Mouse (Mus musculus): Measurements from ENCODE around the gene Foxp4. TPM values are rescaled to one million over a fixed set of nuclear protein-coding genes. Genes with fewer than 3 reads are reported as not detected.

Foxp4 gene
- polyA plus RNA-seq, 1 experiment: 32.4 TPM

GRCm38 (mm10) chr17:47942008-47942407 is 17.6 kb upstream of the Foxp4 start:
- TF ChIP-seq FOSL1 (IDR thresholded peaks at IDR 0.05; ENCODE audit: insufficient read depth, low read length, poor library complexity, severe bottlenecking) (no peak), MYOG (IDR thresholded peaks at IDR 0.05; ENCODE audit: control insufficient read depth, extremely low read depth, insufficient read length) (no peak), MAX (IDR thresholded peaks at IDR 0.05) (no peak), CEBPB (IDR thresholded peaks at IDR 0.05; ENCODE audit: low read depth) (no peak), USF1 (IDR thresholded peaks at IDR 0.05; ENCODE audit: low read depth) (no peak), MYOD1 (IDR thresholded peaks at IDR 0.05; ENCODE audit: control insufficient read depth, insufficient read length, low read depth) (no peak), CTCF (IDR thresholded peaks at IDR 0.05; ENCODE audit: control insufficient read depth, insufficient read depth, insufficient read length) (no peak)

GRCm38 (mm10) chr17:47938839-47939238 is 14.4 kb upstream of the Foxp4 start:
- Histone ChIP-seq H3K79me2 (ENCODE audit: control insufficient read depth, insufficient read depth) (no peaks in the 10 kb centered on the region), H3K79me3 (ENCODE audit: low read depth) (no peaks in the 10 kb centered on the region), H3K4me3 (ENCODE audit: insufficient read depth, poor library complexity, severe bottlenecking) (no peak overlapping the region), H3ac (ENCODE audit: control insufficient read depth, insufficient read length, low read depth) (no peak overlapping the region), H3K36me3 (ENCODE audit: control insufficient read depth, insufficient read depth) (no peaks in the 10 kb centered on the region), H3K27me3 (ENCODE audit: control insufficient read depth, insufficient read depth, insufficient read length) (no peaks in the 10 kb centered on the region)
- TF ChIP-seq MAX (IDR thresholded peaks at IDR 0.05): no peak
- no peak for TF ChIP-seq CEBPB (IDR thresholded peaks at IDR 0.05; ENCODE audit: low read depth)

More at GRCm38 (mm10) chr17:47942008-47942407, 17.6 kb upstream of the Foxp4 start:
- Histone ChIP-seq H3K79me2 (ENCODE audit: control insufficient read depth, insufficient read depth) (no peaks in the 10 kb centered on the region), H3K79me3 (ENCODE audit: low read depth) (no peaks in the 10 kb centered on the region), H3K36me3 (ENCODE audit: control insufficient read depth, insufficient read depth) (no peaks in the 10 kb centered on the region), H3K4me3 (ENCODE audit: insufficient read depth, poor library complexity, severe bottlenecking) (no peak overlapping the region), H3ac (ENCODE audit: control insufficient read depth, insufficient read length, low read depth) (no peak overlapping the region), H3K27me3 (ENCODE audit: control insufficient read depth, insufficient read depth, insufficient read length) (no peaks in the 10 kb centered on the region)

GRCm38 (mm10) chr17:47937926-47938600 is 13.6 kb upstream of the Foxp4 start:
- no peak overlapping the region for H3ac ChIP-seq (ENCODE audit: control insufficient read depth, insufficient read length, low read depth)
- H3K36me3 ChIP-seq (ENCODE audit: control insufficient read depth, insufficient read depth): no peaks in the 10 kb centered on the region
- no peaks in the 10 kb centered on the region for H3K27me3 ChIP-seq (ENCODE audit: control insufficient read depth, insufficient read depth, insufficient read length)
- TF ChIP-seq USF1 (IDR thresholded peaks at IDR 0.05; ENCODE audit: low read depth) (no peak), MYOD1 (IDR thresholded peaks at IDR 0.05; ENCODE audit: control insufficient read depth, insufficient read length, low read depth) (no peak), MAX (IDR thresholded peaks at IDR 0.05) (no peak), MYOG (IDR thresholded peaks at IDR 0.05; ENCODE audit: control insufficient read depth, extremely low read depth, insufficient read length) (no peak), CTCF (IDR thresholded peaks at IDR 0.05; ENCODE audit: control insufficient read depth, insufficient read depth, insufficient read length) (no peak), CEBPB (IDR thresholded peaks at IDR 0.05; ENCODE audit: low read depth) (no peak), FOSL1 (IDR thresholded peaks at IDR 0.05; ENCODE audit: insufficient read depth, low read length, poor library complexity, severe bottlenecking) (no peak)
- H3K79me2 ChIP-seq (ENCODE audit: control insufficient read depth, insufficient read depth): no peaks in the 10 kb centered on the region
- H3K4me3 ChIP-seq (ENCODE audit: insufficient read depth, poor library complexity, severe bottlenecking): no peak overlapping the region
- H3K79me3 ChIP-seq (ENCODE audit: low read depth): no peaks in the 10 kb centered on the region

GRCm38 (mm10) chr17:47936591-47936990 is 12.1 kb upstream of the Foxp4 start:
- H3K79me2 ChIP-seq (ENCODE audit: control insufficient read depth, insufficient read depth): no peaks in the 10 kb centered on the region
- H3K79me3 ChIP-seq (ENCODE audit: low read depth): no peaks in the 10 kb centered on the region
- TF ChIP-seq USF1 (IDR thresholded peaks at IDR 0.05; ENCODE audit: low read depth) (no peak), FOSL1 (IDR thresholded peaks at IDR 0.05; ENCODE audit: insufficient read depth, low read length, poor library complexity, severe bottlenecking) (no peak), CTCF (IDR thresholded peaks at IDR 0.05; ENCODE audit: control insufficient read depth, insufficient read depth, insufficient read length) (no peak), MAX (IDR thresholded peaks at IDR 0.05) (no peak), MYOD1 (IDR thresholded peaks at IDR 0.05; ENCODE audit: control insufficient read depth, insufficient read length, low read depth) (no peak), MYOG (IDR thresholded peaks at IDR 0.05; ENCODE audit: control insufficient read depth, extremely low read depth, insufficient read length) (no peak), CEBPB (IDR thresholded peaks at IDR 0.05; ENCODE audit: low read depth) (no peak)
- H3K4me3 ChIP-seq (ENCODE audit: insufficient read depth, poor library complexity, severe bottlenecking): no peak overlapping the region
- no peaks in the 10 kb centered on the region for H3K27me3 ChIP-seq (ENCODE audit: control insufficient read depth, insufficient read depth, insufficient read length)
- no peaks in the 10 kb centered on the region for H3K36me3 ChIP-seq (ENCODE audit: control insufficient read depth, insufficient read depth)
- H3ac ChIP-seq (ENCODE audit: control insufficient read depth, insufficient read length, low read depth): no peak overlapping the region

- Histone ChIP-seq H3K79me3 (ENCODE audit: low read depth) (no peaks in the 10 kb centered on the region), H3K36me3 (ENCODE audit: control insufficient read depth, insufficient read depth) (no peaks in the 10 kb centered on the region), H3K4me3 (ENCODE audit: insufficient read depth, poor library complexity, severe bottlenecking) (no peak overlapping the region), H3K79me2 (ENCODE audit: control insufficient read depth, insufficient read depth) (no peaks in the 10 kb centered on the region), H3ac (ENCODE audit: control insufficient read depth, insufficient read length, low read depth) (no peak overlapping the region), H3K27me3 (ENCODE audit: control insufficient read depth, insufficient read depth, insufficient read length) (no peaks in the 10 kb centered on the region)
- TF ChIP-seq MYOD1 (IDR thresholded peaks at IDR 0.05; ENCODE audit: control insufficient read depth, insufficient read length, low read depth) (no peak), USF1 (IDR thresholded peaks at IDR 0.05; ENCODE audit: low read depth) (no peak), CTCF (IDR thresholded peaks at IDR 0.05; ENCODE audit: control insufficient read depth, insufficient read depth, insufficient read length) (no peak), MYOG (IDR thresholded peaks at IDR 0.05; ENCODE audit: control insufficient read depth, extremely low read depth, insufficient read length) (no peak), CEBPB (IDR thresholded peaks at IDR 0.05; ENCODE audit: low read depth) (no peak), MAX (IDR thresholded peaks at IDR 0.05) (no peak), FOSL1 (IDR thresholded peaks at IDR 0.05; ENCODE audit: insufficient read depth, low read length, poor library complexity, severe bottlenecking) (no peak)
Measured at GRCm38 (mm10) chr17:47929431-47929830, 5.0 kb upstream of the Foxp4 start.

GRCm38 (mm10) chr17:47925988-47926387 is 1.5 kb upstream of the Foxp4 start:
- no peak overlapping the region for H3K4me3 ChIP-seq (ENCODE audit: insufficient read depth, poor library complexity, severe bottlenecking)
- peaks cover 26% of the 10 kb centered on the region for H3K79me3 ChIP-seq (ENCODE audit: low read depth)
- H3K36me3 ChIP-seq (ENCODE audit: control insufficient read depth, insufficient read depth): no peaks in the 10 kb centered on the region
- H3ac ChIP-seq (ENCODE audit: control insufficient read depth, insufficient read length, low read depth): no peak overlapping the region
- TF ChIP-seq USF1 (IDR thresholded peaks at IDR 0.05; ENCODE audit: low read depth) (no peak), MYOG (IDR thresholded peaks at IDR 0.05; ENCODE audit: control insufficient read depth, extremely low read depth, insufficient read length) (no peak), CEBPB (IDR thresholded peaks at IDR 0.05; ENCODE audit: low read depth) (no peak), MYOD1 (IDR thresholded peaks at IDR 0.05; ENCODE audit: control insufficient read depth, insufficient read length, low read depth) (no peak), MAX (IDR thresholded peaks at IDR 0.05) (no peak), CTCF (IDR thresholded peaks at IDR 0.05; ENCODE audit: control insufficient read depth, insufficient read depth, insufficient read length) (no peak), FOSL1 (IDR thresholded peaks at IDR 0.05; ENCODE audit: insufficient read depth, low read length, poor library complexity, severe bottlenecking) (no peak)
- H3K27me3 ChIP-seq (ENCODE audit: control insufficient read depth, insufficient read depth, insufficient read length): no peaks in the 10 kb centered on the region
- peaks cover 33% of the 10 kb centered on the region for H3K79me2 ChIP-seq (ENCODE audit: control insufficient read depth, insufficient read depth)

All from C2C12 (cell line).